Mouse (Mus musculus) heart, embryonic 12.5 days (tissue): ENCODE results near the gene Snx6. TPM values are rescaled to one million over a fixed set of nuclear protein-coding genes. Genes with fewer than 3 reads are reported as not detected.
"Not testable (repeated sequence)": the region's sequence is repeated elsewhere in the genome, so short reads cannot be mapped to it uniquely, and the experiment has no call there.

Experiments
- ATAC-seq: fragments of 200-750 bp; cut with Nextera tagmentation; 2 replicates; pipeline ENCODE4 v1.8.0; 2017; ENCODE audit warnings: moderate TSS enrichment, moderate library complexity; ENCODE audit not compliant: insufficient number of reproducible peaks, low FRiP score
- H3K27ac ChIP-seq: fragments of 300-500 bp; sonication (generic); 2 replicates; pipeline ENCODE4 v1.5.1; 2016; ENCODE audit warnings: mild to moderate bottlenecking, moderate library complexity; ENCODE audit not compliant: poor library complexity, severe bottlenecking
- H3K27me3 ChIP-seq: fragments of 300-500 bp; sonication (generic); replicated peaks from 2 replicates; pipeline ENCODE4 v1.6.1; 2016; ENCODE audit warnings: mild to moderate bottlenecking, moderate library complexity
- H3K36me3 ChIP-seq: fragments of 300-500 bp; sonication (generic); 2 replicates; pipeline ENCODE4 v1.6.1; 2016; ENCODE audit warnings: mild to moderate bottlenecking, moderate library complexity
- H3K4me1 ChIP-seq: fragments of 300-500 bp; sonication (generic); replicated peaks from 2 replicates; pipeline ENCODE4 v1.6.1; 2016; ENCODE audit warnings: mild to moderate bottlenecking
- H3K4me2 ChIP-seq: fragments of 300-500 bp; sonication (generic); 2 replicates; pipeline ENCODE4 v1.6.1; 2016; ENCODE audit warnings: mild to moderate bottlenecking, moderate library complexity
- H3K4me3 ChIP-seq: fragments of 300-500 bp; sonication (generic); 2 replicates; pipeline ENCODE4 v1.5.1; 2016; ENCODE audit warnings: mild to moderate bottlenecking
- H3K9ac ChIP-seq: fragments of 300-500 bp; sonication (generic); 2 replicates; pipeline ENCODE4 v1.6.1; 2016; ENCODE audit warnings: mild to moderate bottlenecking, moderate library complexity
- H3K9me3 ChIP-seq: fragments of 300-500 bp; sonication (generic); replicated peaks from 2 replicates; pipeline ENCODE4 v1.6.1; 2016; ENCODE audit warnings: mild to moderate bottlenecking, moderate library complexity
- WGBS: fragments of 180-500 bp; shearing (Covaris S2); methylation state at CpG from one replicate; pipeline ENCODE4 v1.1.7; 2016; 5-methylcytosine and 5-hydroxymethylcytosine counted together
- polyA plus RNA-seq: library from polyadenylated mRNA; unstranded; fragments of >200 nt; fragmentation: Nextera tagmentation; extraction: Ambion mirVana; gene quantifications from 2 replicates; pipeline ENCODE4 v1.2.1, GENCODE M21; 2016

Gene Snx6
- polyA plus RNA-seq, 1 experiment from 2014 or later: 122 TPM

- ATAC-seq: no peak
- WGBS: 33% methylated on average over 3 of the region's 3 CpGs
- no peak overlapping the region for H3K27ac ChIP-seq
These were observed 1.1 kb downstream of the Snx6 start for GRCm38 (mm10) chr12:54794392-54794791.

GRCm38 (mm10) chr12:54791465-54791864 lies 4.0 kb downstream of the Snx6 start:
- Histone ChIP-seq H3K4me1 (peaks cover 38% of the 10 kb centered on the region), H3K27me3 (no peaks in the 10 kb centered on the region), H3K9me3 (no peaks in the 10 kb centered on the region), H3K27ac (0 out of 2 replicates have a peak overlapping the region, but pooled peaks have one; percentile 30), H3K4me2 (no peak overlapping the region), H3K9ac (peak overlapping the region; percentile 29; the same call in 1 of the 2 replicates), H3K4me3 (no peak overlapping the region), H3K36me3 (peaks cover 17% of the 10 kb centered on the region)
- 87% methylated on average over 8 of the region's 8 CpGs for WGBS
- no peak for ATAC-seq

More at GRCm38 (mm10) chr12:54794392-54794791, 1.1 kb downstream of the Snx6 start:
- Histone ChIP-seq H3K4me1 (peaks cover 36% of the 10 kb centered on the region), H3K36me3 (peaks cover 8% of the 10 kb centered on the region), H3K4me2 (peak overlapping the region; percentile 68), H3K9me3 (no peaks in the 10 kb centered on the region), H3K27me3 (no peaks in the 10 kb centered on the region), H3K4me3 (peak overlapping the region; percentile 89), H3K9ac (peak overlapping the region; percentile 67)

- Histone ChIP-seq H3K9me3 (no peaks in the 10 kb centered on the region), H3K27me3 (no peaks in the 10 kb centered on the region), H3K4me3 (peak overlapping the region; percentile 15), H3K9ac (0 out of 2 replicates have a peak overlapping the region, but pooled peaks have one; percentile 21), H3K4me1 (peaks cover 38% of the 10 kb centered on the region), H3K36me3 (peaks cover 19% of the 10 kb centered on the region), H3K4me2 (peak overlapping the region; percentile 54), H3K27ac (peak overlapping the region; percentile 78)
- peak; percentile 84 for ATAC-seq
- 8% methylated on average over 11 of the region's 11 CpGs for WGBS
These were observed 6.0 kb downstream of the Snx6 start for GRCm38 (mm10) chr12:54789346-54790143.

DNA sequence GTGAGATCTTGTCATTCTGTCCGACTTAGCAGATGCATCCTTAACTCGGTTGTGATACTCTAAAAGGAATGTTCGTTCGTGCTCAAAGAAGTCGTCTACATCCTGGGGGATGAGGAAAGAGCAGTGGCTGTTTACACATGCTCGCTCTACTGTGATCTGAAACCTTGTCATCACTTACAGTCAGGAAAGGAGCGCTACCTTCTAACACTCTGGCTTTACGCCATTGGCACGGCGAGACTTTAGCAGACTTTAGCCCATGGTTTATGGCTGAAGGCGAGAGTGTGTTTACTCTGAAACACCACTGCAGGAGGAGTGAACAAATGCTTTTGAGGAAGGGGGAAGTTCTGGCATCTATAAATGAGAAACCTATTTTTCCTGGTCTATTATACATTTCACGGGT lies 31.9 kb downstream of the Snx6 start:
- Histone ChIP-seq H3K4me2 (no peak overlapping the region), H3K27ac (no peak overlapping the region), H3K9me3 (no peaks in the 10 kb centered on the region), H3K4me1 (no peaks in the 10 kb centered on the region), H3K9ac (no peak overlapping the region), H3K36me3 (peaks cover 76% of the 10 kb centered on the region), H3K4me3 (no peak overlapping the region), H3K27me3 (no peaks in the 10 kb centered on the region)
- WGBS: 79% methylated on average over 12 of the region's 12 CpGs
- no peak for ATAC-seq

- no peak overlapping the region for H3K4me2 ChIP-seq
- H3K9ac ChIP-seq: no peak overlapping the region
- no peak overlapping the region for H3K27ac ChIP-seq
- H3K27me3 ChIP-seq: no peaks in the 10 kb centered on the region
- no peak for ATAC-seq
- H3K4me3 ChIP-seq: no peak overlapping the region
- no peaks in the 10 kb centered on the region for H3K9me3 ChIP-seq
- peaks cover 77% of the 10 kb centered on the region for H3K36me3 ChIP-seq
- 92% methylated on average over 1 of the region's 1 CpGs for WGBS
- H3K4me1 ChIP-seq: no peaks in the 10 kb centered on the region
These were observed 34.8 kb downstream of the Snx6 start for GRCm38 (mm10) chr12:54760676-54761075.

- Histone ChIP-seq H3K36me3 (peaks cover 74% of the 10 kb centered on the region), H3K9ac (no peak overlapping the region), H3K9me3 (no peaks in the 10 kb centered on the region), H3K4me1 (no peaks in the 10 kb centered on the region), H3K4me2 (no peak overlapping the region), H3K27me3 (no peaks in the 10 kb centered on the region), H3K27ac (no peak overlapping the region), H3K4me3 (no peak overlapping the region)
- WGBS: 93% methylated on average over 2 of the region's 2 CpGs
- ATAC-seq: no peak
These were observed 36.7 kb downstream of the Snx6 start for GRCm38 (mm10) chr12:54758846-54759245.

GRCm38 (mm10) chr12:54748647-54749046 lies 46.9 kb downstream of the Snx6 start:
- Histone ChIP-seq H3K27me3 (no peaks in the 10 kb centered on the region), H3K36me3 (peaks cover 74% of the 10 kb centered on the region), H3K9me3 (no peaks in the 10 kb centered on the region), H3K27ac (no peak overlapping the region), H3K4me3 (no peak overlapping the region), H3K4me1 (0 out of 2 replicates have a peak, but pooled peaks cover 8% of the 10 kb centered on the region), H3K4me2 (no peak overlapping the region), H3K9ac (no peak overlapping the region)
- no peak for ATAC-seq
- 95% methylated on average over 8 of the region's 8 CpGs for WGBS

- H3K4me2 ChIP-seq, H3K4me3 ChIP-seq, H3K9me3 ChIP-seq, H3K27ac ChIP-seq, H3K9ac ChIP-seq, H3K4me1 ChIP-seq, H3K27me3 ChIP-seq, H3K36me3 ChIP-seq: not testable (repeated sequence)
- WGBS: 0% methylated on average over 12 of the region's 33 CpGs
- peak; percentile 73 for ATAC-seq
These were observed 56.8 kb downstream of the Snx6 start for GRCm38 (mm10) chr12:54738661-54739243.

- not testable (repeated sequence) for H3K9me3 ChIP-seq, H3K27ac ChIP-seq, H3K4me3 ChIP-seq, H3K36me3 ChIP-seq, H3K27me3 ChIP-seq, H3K9ac ChIP-seq, H3K4me2 ChIP-seq, H3K4me1 ChIP-seq
- no CpG with 5 or more reads among the region's 21 CpGs for WGBS
- peak; percentile 80 for ATAC-seq
These were observed 57.4 kb downstream of the Snx6 start for GRCm38 (mm10) chr12:54737891-54738660.

DNA sequence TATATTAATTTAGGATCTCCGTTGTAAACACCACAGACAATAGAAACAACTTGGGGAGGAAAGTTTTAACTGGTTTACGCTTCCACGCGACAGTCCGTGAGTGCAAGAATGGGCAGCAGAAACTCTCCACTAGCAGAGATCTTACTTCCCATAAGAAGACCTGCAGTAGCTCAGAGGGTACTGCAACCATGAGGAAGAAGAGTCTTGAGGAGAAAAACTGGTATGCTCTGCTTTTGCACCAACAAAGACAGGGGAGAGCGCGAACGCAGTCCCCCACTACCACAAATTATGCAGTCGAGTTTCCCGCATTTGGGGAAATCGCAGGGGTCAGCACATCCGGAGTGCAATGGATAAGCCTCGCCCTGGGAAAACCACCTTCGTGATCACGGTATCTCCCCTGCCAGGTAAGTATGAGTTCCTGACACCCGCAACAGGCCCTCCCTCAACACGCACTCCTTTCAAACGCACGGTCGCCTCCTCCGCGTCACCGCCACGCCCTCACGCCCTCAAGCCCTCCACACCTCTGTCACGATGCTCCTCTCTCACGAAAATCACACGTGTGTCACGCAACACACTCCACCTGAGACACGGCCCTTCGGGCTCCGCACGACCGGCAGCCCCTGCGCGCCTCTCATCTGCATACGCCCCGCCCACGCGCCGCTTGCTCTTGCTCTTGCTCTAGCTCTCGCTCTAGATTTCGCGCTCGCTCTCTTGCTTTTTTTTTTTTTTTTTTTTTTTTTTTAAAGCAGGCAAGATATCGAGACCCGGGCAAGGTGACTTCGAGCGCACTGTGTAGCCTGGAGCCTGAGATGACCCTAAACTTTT lies 61.0 kb downstream of the Snx6 start:
- H3K9me3 ChIP-seq, H3K4me3 ChIP-seq, H3K36me3 ChIP-seq, H3K4me1 ChIP-seq, H3K27me3 ChIP-seq, H3K27ac ChIP-seq, H3K9ac ChIP-seq: not testable (repeated sequence)
- ATAC-seq: peak; percentile 65
- 0% methylated on average over 7 of the region's 49 CpGs for WGBS
- 0 out of 2 replicates have a peak overlapping the region, but pooled peaks have one; percentile 31 for H3K4me2 ChIP-seq
